Mouse (Mus musculus): ENCODE data around the gene Ccnt1. TPM values are rescaled to one million over a fixed set of nuclear protein-coding genes. Genes with fewer than 3 reads are reported as not detected.
"Not testable (repeated sequence)": the region's sequence is repeated elsewhere in the genome, so short reads cannot be mapped to it uniquely, and the experiment has no call there.

Gene Ccnt1
- polyA plus RNA-seq, 1 experiment, result 42.6 TPM

GRCm38 (mm10) chr15:98600036-98600709, 29.4 kb upstream of the Ccnt1 start:
- Histone ChIP-seq H3K4me1 (ENCODE audit: control insufficient read depth, insufficient read depth, low read length) (no peaks in the 10 kb centered on the region), H3K4me3 (ENCODE audit: insufficient read depth, low read length) (no peak overlapping the region), H3K27ac (ENCODE audit: insufficient read depth, low read depth, low read length) (no peak overlapping the region)
- TF ChIP-seq CTCF (IDR thresholded peaks at IDR 0.05; ENCODE audit: low read depth, low read length) (no peak), POLR2A (IDR thresholded peaks at IDR 0.05; ENCODE audit: borderline replicate concordance, low read depth, low read length) (no peak)

- no peak overlapping the region for H3K27ac ChIP-seq (ENCODE audit: insufficient read depth, low read depth, low read length)
- H3K4me1 ChIP-seq (ENCODE audit: control insufficient read depth, insufficient read depth, low read length), result no peaks in the 10 kb centered on the region
- TF ChIP-seq POLR2A (IDR thresholded peaks at IDR 0.05; ENCODE audit: borderline replicate concordance, low read depth, low read length) (no peak), CTCF (IDR thresholded peaks at IDR 0.05; ENCODE audit: low read depth, low read length) (no peak)
- no peak overlapping the region for H3K4me3 ChIP-seq (ENCODE audit: insufficient read depth, low read length)
Measured at GRCm38 (mm10) chr15:98596609-98597008, 25.9 kb upstream of the Ccnt1 start.

GRCm38 (mm10) chr15:98595049-98595448, 24.3 kb upstream of the Ccnt1 start:
- H3K4me3 ChIP-seq (ENCODE audit: insufficient read depth, low read length), result no peak overlapping the region

GRCm38 (mm10) chr15:98594193-98594592, 23.5 kb upstream of the Ccnt1 start:
- no peak overlapping the region for H3K27ac ChIP-seq (ENCODE audit: insufficient read depth, low read depth, low read length)
- TF ChIP-seq POLR2A (IDR thresholded peaks at IDR 0.05; ENCODE audit: borderline replicate concordance, low read depth, low read length) (no peak), CTCF (IDR thresholded peaks at IDR 0.05; ENCODE audit: low read depth, low read length) (no peak)
- no peak overlapping the region for H3K4me3 ChIP-seq (ENCODE audit: insufficient read depth, low read length)
- H3K4me1 ChIP-seq (ENCODE audit: control insufficient read depth, insufficient read depth, low read length), result no peaks in the 10 kb centered on the region

More at GRCm38 (mm10) chr15:98595049-98595448, 24.3 kb upstream of the Ccnt1 start:
- H3K27ac ChIP-seq (ENCODE audit: insufficient read depth, low read depth, low read length), result no peak overlapping the region
- TF ChIP-seq CTCF (IDR thresholded peaks at IDR 0.05; ENCODE audit: low read depth, low read length) (no peak), POLR2A (IDR thresholded peaks at IDR 0.05; ENCODE audit: borderline replicate concordance, low read depth, low read length) (no peak)
- no peaks in the 10 kb centered on the region for H3K4me1 ChIP-seq (ENCODE audit: control insufficient read depth, insufficient read depth, low read length)

GRCm38 (mm10) chr15:98591396-98591795, 20.7 kb upstream of the Ccnt1 start:
- no peak for TF ChIP-seq CTCF (IDR thresholded peaks at IDR 0.05; ENCODE audit: low read depth, low read length)
- no peak for TF ChIP-seq POLR2A (IDR thresholded peaks at IDR 0.05; ENCODE audit: borderline replicate concordance, low read depth, low read length)
- Histone ChIP-seq H3K4me3 (ENCODE audit: insufficient read depth, low read length) (no peak overlapping the region), H3K4me1 (ENCODE audit: control insufficient read depth, insufficient read depth, low read length) (no peaks in the 10 kb centered on the region), H3K27ac (ENCODE audit: insufficient read depth, low read depth, low read length) (no peak overlapping the region)

GRCm38 (mm10) chr15:98589640-98590336, 19.1 kb upstream of the Ccnt1 start:
- no peaks in the 10 kb centered on the region for H3K4me1 ChIP-seq (ENCODE audit: control insufficient read depth, insufficient read depth, low read length)

DNA sequence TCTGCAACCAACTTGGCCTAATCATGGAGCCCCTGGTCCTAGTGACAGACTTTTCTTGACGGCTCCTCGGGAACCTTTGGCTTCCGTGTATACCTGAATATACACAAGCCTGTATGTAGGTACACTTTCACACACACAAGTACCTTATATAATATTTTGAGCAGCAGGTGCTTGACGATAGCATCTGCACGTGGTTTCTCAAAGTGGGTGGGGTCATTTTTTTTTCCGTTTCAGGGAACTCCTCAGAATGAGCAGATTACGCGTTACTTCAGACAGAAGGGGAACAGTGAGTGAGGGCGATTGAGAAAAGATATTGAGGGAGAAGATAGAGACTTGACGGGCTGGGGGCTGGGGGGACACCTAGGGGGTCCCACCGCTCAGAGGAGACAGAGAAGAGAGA, 17.0 kb upstream of the Ccnt1 start:
- H3K27ac ChIP-seq (ENCODE audit: insufficient read depth, low read depth, low read length), result no peak overlapping the region
- H3K4me1 ChIP-seq (ENCODE audit: control insufficient read depth, insufficient read depth, low read length), result no peaks in the 10 kb centered on the region
- no peak for TF ChIP-seq POLR2A (IDR thresholded peaks at IDR 0.05; ENCODE audit: borderline replicate concordance, low read depth, low read length)
- TF ChIP-seq CTCF (IDR thresholded peaks at IDR 0.05; ENCODE audit: low read depth, low read length), result no peak

More at GRCm38 (mm10) chr15:98589640-98590336, 19.1 kb upstream of the Ccnt1 start:
- no peak for TF ChIP-seq POLR2A (IDR thresholded peaks at IDR 0.05; ENCODE audit: borderline replicate concordance, low read depth, low read length)
- no peak for TF ChIP-seq CTCF (IDR thresholded peaks at IDR 0.05; ENCODE audit: low read depth, low read length)
- no peak overlapping the region for H3K27ac ChIP-seq (ENCODE audit: insufficient read depth, low read depth, low read length)
- H3K4me3 ChIP-seq (ENCODE audit: insufficient read depth, low read length), result no peak overlapping the region

GRCm38 (mm10) chr15:98586141-98586540, 15.4 kb upstream of the Ccnt1 start:
- H3K4me3 ChIP-seq (ENCODE audit: insufficient read depth, low read length); H3K4me1 ChIP-seq (ENCODE audit: control insufficient read depth, insufficient read depth, low read length); H3K27ac ChIP-seq (ENCODE audit: insufficient read depth, low read depth, low read length): not testable (repeated sequence)

More for the DNA sequence above, 17.0 kb upstream of the Ccnt1 start:
- no peak overlapping the region for H3K4me3 ChIP-seq (ENCODE audit: insufficient read depth, low read length)

DNA sequence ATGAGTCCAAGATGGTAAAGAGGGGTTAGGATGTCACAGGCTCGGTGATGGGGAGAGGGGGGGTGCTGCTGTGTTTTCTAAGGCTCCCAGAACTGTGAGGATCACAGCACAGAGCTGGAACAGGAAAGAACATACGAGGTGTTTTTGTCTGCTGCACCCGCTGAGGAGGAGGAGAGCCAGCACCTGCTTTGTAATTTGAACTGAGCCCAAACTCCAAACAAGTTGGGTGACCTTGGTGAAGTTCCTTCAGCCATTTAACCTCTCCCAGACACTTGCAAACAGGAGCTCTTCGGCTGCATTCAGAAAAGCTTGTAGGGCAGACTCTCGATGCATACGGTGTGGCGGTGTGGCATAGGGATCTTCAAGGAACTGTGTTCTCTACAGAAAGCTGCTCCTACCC, 14.7 kb upstream of the Ccnt1 start:
- TF ChIP-seq CTCF (IDR thresholded peaks at IDR 0.05; ENCODE audit: low read depth, low read length) (no peak), POLR2A (IDR thresholded peaks at IDR 0.05; ENCODE audit: borderline replicate concordance, low read depth, low read length) (no peak)
- Histone ChIP-seq H3K4me1 (ENCODE audit: control insufficient read depth, insufficient read depth, low read length) (no peaks in the 10 kb centered on the region), H3K27ac (ENCODE audit: insufficient read depth, low read depth, low read length) (no peak overlapping the region), H3K4me3 (ENCODE audit: insufficient read depth, low read length) (no peak overlapping the region)

- H3K27ac ChIP-seq (ENCODE audit: insufficient read depth, low read depth, low read length), result no peak overlapping the region
- H3K4me3 ChIP-seq (ENCODE audit: insufficient read depth, low read length), result no peak overlapping the region
- TF ChIP-seq CTCF (IDR thresholded peaks at IDR 0.05; ENCODE audit: low read depth, low read length) (no peak), POLR2A (IDR thresholded peaks at IDR 0.05; ENCODE audit: borderline replicate concordance, low read depth, low read length) (no peak)
- H3K4me1 ChIP-seq (ENCODE audit: control insufficient read depth, insufficient read depth, low read length), result no peaks in the 10 kb centered on the region
Measured at GRCm38 (mm10) chr15:98582996-98583395, 12.3 kb upstream of the Ccnt1 start.

Data from bone marrow macrophage, adult 2 months (primary cell).